Mouse (Mus musculus) forebrain, embryonic 12.5 days (tissue): ENCODE measurements at regions not wholly inside any gene's neighbourhood (a gene's known extent, or its start where the extent isn't known, plus 50 kb on each side); places are given as distances from the start of the nearest gene placed in this dataset.
A peak's percentile ranks its signal among the peaks of the same experiment; 100 is the strongest.

Experiments
- ATAC-seq: fragments of 200-750 bp; cut with Nextera tagmentation; 2 replicates; pipeline ENCODE4 v1.8.0; 2017; ENCODE audit warnings: moderate TSS enrichment; ENCODE audit not compliant: low FRiP score
- H3K27ac ChIP-seq: fragments of 300-500 bp; sonication (generic); 2 replicates; pipeline ENCODE4 v1.5.1; 2016; ENCODE audit warnings: mild to moderate bottlenecking
- H3K27me3 ChIP-seq: fragments of 300-500 bp; sonication (generic); 2 replicates; pipeline ENCODE4 v1.6.1; 2016; ENCODE audit warnings: mild to moderate bottlenecking
- H3K36me3 ChIP-seq: fragments of 300-500 bp; sonication (generic); replicated peaks from 2 replicates; pipeline ENCODE4 v1.6.1; 2016; ENCODE audit warnings: mild to moderate bottlenecking
- H3K4me1 ChIP-seq: fragments of 300-500 bp; sonication (generic); 2 replicates; pipeline ENCODE4 v1.6.1; 2016
- H3K4me2 ChIP-seq: fragments of 300-500 bp; sonication (generic); 2 replicates; pipeline ENCODE4 v1.6.1; 2016; ENCODE audit warnings: mild to moderate bottlenecking, moderate library complexity
- H3K4me3 ChIP-seq: fragments of 300-500 bp; sonication (generic); replicated peaks from 2 replicates; pipeline ENCODE4 v1.5.1; 2016; ENCODE audit warnings: mild to moderate bottlenecking
- H3K9ac ChIP-seq: fragments of 300-500 bp; sonication (generic); 2 replicates; pipeline ENCODE4 v1.6.1; 2016; ENCODE audit warnings: mild to moderate bottlenecking
- H3K9me3 ChIP-seq: fragments of 300-500 bp; sonication (generic); 2 replicates; pipeline ENCODE4 v1.6.1; 2016
- WGBS: fragments of 180-500 bp; shearing (Covaris S2); methylation state at CpG from one replicate; pipeline ENCODE4 v1.1.7; 2016; 5-methylcytosine and 5-hydroxymethylcytosine counted together

- peak; percentile 52 for ATAC-seq
- Histone ChIP-seq H3K9ac (peak overlapping the region; percentile 57), H3K4me1 (peaks cover 25% of the 10 kb centered on the region), H3K27me3 (peaks cover 22% of the 10 kb centered on the region), H3K4me2 (peak overlapping the region; percentile 70), H3K4me3 (peak overlapping the region; percentile 39), H3K9me3 (no peaks in the 10 kb centered on the region), H3K36me3 (no peaks in the 10 kb centered on the region), H3K27ac (peak overlapping the region; percentile 57)
- 5% methylated on average over 12 of the region's 12 CpGs for WGBS
Observed at GRCm38 (mm10) chr8:30916184-30916751, 2512.2 kb upstream of the 5930422O12Rik start.

GRCm38 (mm10) chr8:30921451-30921850, 2507.1 kb upstream of the 5930422O12Rik start:
- H3K4me2 ChIP-seq = no peak overlapping the region
- peaks cover 27% of the 10 kb centered on the region for H3K27me3 ChIP-seq
- WGBS = 48% methylated on average over 12 of the region's 12 CpGs
- no peaks in the 10 kb centered on the region for H3K36me3 ChIP-seq
- no peaks in the 10 kb centered on the region for H3K9me3 ChIP-seq
- no peak overlapping the region for H3K4me3 ChIP-seq
- no peak overlapping the region for H3K27ac ChIP-seq
- ATAC-seq = no peak
- peaks cover 23% of the 10 kb centered on the region for H3K4me1 ChIP-seq
- no peak overlapping the region for H3K9ac ChIP-seq

GRCm38 (mm10) chr8:30923301-30924159, 2505.0 kb upstream of the 5930422O12Rik start:
- 0 out of 2 replicates have a peak overlapping the region, but pooled peaks have one; percentile 24 for H3K4me2 ChIP-seq
- WGBS = 31% methylated on average over 18 of the region's 18 CpGs
- peak overlapping the region; percentile 76; the same call in 1 of the 2 replicates for H3K27ac ChIP-seq

DNA sequence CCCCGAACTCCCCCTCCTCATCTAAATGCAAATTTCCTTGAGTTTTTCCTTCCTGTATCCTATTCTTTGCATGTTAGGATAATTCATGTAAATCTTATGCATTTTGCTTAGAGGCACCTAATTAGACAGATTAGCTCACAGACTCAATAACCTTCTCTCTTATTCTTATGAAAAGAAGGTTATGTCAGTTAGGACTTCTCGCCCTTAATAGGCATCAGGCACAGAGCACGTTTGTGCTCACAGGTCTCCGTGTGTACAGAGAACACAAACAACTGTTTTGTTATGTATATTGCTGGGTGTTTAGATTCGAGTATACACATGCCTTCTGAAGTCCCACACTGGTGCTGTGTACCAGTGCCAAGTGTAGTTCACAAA, 2504.4 kb upstream of the 5930422O12Rik start:
- peak overlapping the region; percentile 79 for H3K27ac ChIP-seq
- H3K27me3 ChIP-seq = peaks cover 24% of the 10 kb centered on the region
- H3K9ac ChIP-seq = no peak overlapping the region
- H3K4me1 ChIP-seq = peaks cover 19% of the 10 kb centered on the region
- 0 out of 2 replicates have a peak overlapping the region, but pooled peaks have one; percentile 24 for H3K4me2 ChIP-seq
- 5% methylated on average over 5 of the region's 5 CpGs for WGBS
- H3K36me3 ChIP-seq = no peaks in the 10 kb centered on the region
- no peak overlapping the region for H3K4me3 ChIP-seq
- ATAC-seq = peak; percentile 91
- no peaks in the 10 kb centered on the region for H3K9me3 ChIP-seq

More at GRCm38 (mm10) chr8:30923301-30924159, 2505.0 kb upstream of the 5930422O12Rik start:
- H3K36me3 ChIP-seq = no peaks in the 10 kb centered on the region
- no peak overlapping the region for H3K9ac ChIP-seq
- H3K27me3 ChIP-seq = peaks cover 29% of the 10 kb centered on the region
- ATAC-seq = peak; percentile 93
- no peaks in the 10 kb centered on the region for H3K9me3 ChIP-seq
- no peak overlapping the region for H3K4me3 ChIP-seq
- peaks cover 19% of the 10 kb centered on the region for H3K4me1 ChIP-seq

DNA sequence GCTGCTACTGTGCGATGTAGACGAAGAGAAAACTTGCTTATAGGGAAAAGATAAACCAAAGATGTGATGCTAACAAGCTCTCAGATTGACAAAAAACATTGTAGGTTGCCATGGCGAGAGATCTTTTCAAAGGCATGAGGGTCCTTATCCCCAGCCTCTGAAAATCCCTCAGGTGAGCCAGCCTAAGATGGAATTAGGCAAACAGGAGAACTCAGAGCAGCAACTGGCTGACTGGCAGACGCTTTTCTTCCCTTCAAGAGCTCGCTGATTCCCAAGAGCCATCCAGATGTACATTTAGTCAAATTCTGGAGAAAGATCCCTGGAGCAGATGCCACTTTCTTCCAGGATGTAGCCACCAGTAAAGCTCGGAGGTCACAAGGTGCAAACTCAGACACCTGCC, 2503.9 kb upstream of the 5930422O12Rik start:
- no peak; the same call in 1 of the 2 replicates for ATAC-seq
- Histone ChIP-seq H3K4me3 (no peak overlapping the region), H3K9ac (no peak overlapping the region), H3K36me3 (no peaks in the 10 kb centered on the region), H3K27me3 (peaks cover 18% of the 10 kb centered on the region), H3K4me1 (peaks cover 19% of the 10 kb centered on the region), H3K9me3 (no peaks in the 10 kb centered on the region), H3K27ac (peak overlapping the region; percentile 79), H3K4me2 (peak overlapping the region; percentile 13; the same call in 1 of the 2 replicates)
- 22% methylated on average over 6 of the region's 6 CpGs for WGBS

DNA sequence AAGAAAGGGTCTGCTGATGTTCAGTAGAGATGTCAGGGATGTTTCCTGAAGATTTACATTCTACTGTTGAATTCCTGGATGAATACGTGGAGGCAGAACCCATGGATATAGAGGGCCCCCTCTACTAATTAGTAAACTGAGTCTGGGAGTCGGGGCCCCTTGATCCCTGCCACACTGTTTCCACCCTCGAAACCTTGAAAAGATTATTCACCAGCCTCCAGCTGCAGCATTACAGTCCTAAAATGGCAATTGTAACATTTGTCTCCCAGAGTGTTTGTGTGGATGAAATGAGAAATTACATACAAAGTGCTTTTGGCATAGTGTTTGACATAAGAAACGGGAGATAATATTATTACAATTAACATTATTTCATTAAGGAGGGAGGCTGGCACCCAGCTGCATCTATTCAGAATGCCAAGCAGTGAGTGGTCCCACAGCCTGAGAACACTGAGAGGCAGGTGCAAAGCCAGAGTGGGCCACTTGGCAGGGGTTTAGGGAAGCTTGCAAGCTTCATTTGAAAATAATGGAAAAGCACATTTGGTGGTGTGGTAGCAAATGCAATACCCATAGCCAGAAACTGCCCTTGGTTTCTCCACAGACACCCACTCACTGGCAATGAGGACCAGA, 2490.9 kb upstream of the 5930422O12Rik start:
- ATAC-seq = no peak
- 68% methylated on average over 4 of the region's 4 CpGs for WGBS

DNA sequence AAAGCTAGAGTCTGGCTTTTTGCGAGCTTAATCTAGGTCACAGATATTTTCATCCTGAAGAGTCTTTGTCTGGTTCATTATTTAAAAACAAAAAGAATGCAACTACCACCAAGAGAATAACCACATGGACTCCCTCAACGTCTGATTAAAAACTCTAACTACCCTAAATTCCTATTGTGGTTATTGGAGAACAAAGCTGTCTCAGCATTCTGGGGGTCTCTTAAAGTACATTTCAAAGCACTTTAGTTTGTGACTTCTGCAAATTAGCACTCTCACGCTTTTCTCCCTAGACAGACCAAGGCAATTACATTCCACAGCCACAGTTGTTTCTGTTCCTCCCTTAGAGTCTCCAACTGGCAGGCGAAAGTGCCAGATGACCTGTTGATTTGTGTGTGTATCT, 2487.6 kb upstream of the 5930422O12Rik start:
- no peaks in the 10 kb centered on the region for H3K4me1 ChIP-seq
- no peak overlapping the region for H3K4me2 ChIP-seq
- no peak for ATAC-seq
- H3K36me3 ChIP-seq = no peaks in the 10 kb centered on the region
- H3K9me3 ChIP-seq = no peaks in the 10 kb centered on the region
- H3K4me3 ChIP-seq = no peak overlapping the region
- no peaks in the 10 kb centered on the region for H3K27me3 ChIP-seq
- 28% methylated on average over 4 of the region's 4 CpGs for WGBS
- no peak overlapping the region for H3K9ac ChIP-seq
- H3K27ac ChIP-seq = no peak overlapping the region

More for the DNA sequence above, 2490.9 kb upstream of the 5930422O12Rik start:
- Histone ChIP-seq H3K4me2 (no peak overlapping the region), H3K36me3 (no peaks in the 10 kb centered on the region), H3K4me3 (no peak overlapping the region), H3K4me1 (no peaks in the 10 kb centered on the region), H3K9ac (no peak overlapping the region), H3K27ac (no peak overlapping the region), H3K27me3 (no peaks in the 10 kb centered on the region; the same call in 1 of the 2 replicates), H3K9me3 (no peaks in the 10 kb centered on the region)

DNA sequence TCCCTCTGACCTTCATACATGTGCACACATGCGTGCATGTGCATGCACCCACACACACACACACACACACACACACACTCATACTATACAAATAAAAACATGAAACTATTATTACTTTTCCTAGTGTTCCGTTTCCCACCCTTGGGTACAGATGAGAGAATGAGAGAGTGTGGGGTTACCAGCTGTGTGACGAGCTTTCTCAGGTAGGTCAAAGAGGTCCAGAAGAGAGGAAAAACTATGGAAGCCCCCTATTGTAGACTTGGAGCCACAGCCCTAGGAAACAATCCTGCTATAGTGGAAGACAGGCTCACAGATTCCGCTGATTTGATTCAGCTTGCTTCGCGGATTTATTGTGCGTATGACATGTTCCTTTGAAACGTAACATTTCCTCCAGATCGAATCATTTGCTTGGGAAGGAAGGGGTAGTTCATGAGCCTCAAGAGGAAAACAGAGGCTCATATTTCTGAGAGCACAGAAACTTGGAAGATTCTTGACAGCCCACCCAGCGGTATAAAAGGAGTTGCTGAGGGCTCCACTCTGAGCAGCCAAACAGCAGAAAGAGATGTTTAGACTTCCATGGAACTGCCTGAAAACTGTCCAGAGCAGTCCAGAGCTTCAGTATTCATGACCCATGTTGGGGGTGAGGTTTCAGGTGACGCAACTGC, 2486.9 kb upstream of the 5930422O12Rik start:
- Histone ChIP-seq H3K9me3 (no peaks in the 10 kb centered on the region), H3K27ac (no peak overlapping the region), H3K27me3 (no peaks in the 10 kb centered on the region), H3K4me3 (no peak overlapping the region), H3K36me3 (no peaks in the 10 kb centered on the region), H3K9ac (no peak overlapping the region), H3K4me1 (no peaks in the 10 kb centered on the region), H3K4me2 (no peak overlapping the region)
- WGBS = 89% methylated on average over 11 of the region's 11 CpGs
- no peak for ATAC-seq

DNA sequence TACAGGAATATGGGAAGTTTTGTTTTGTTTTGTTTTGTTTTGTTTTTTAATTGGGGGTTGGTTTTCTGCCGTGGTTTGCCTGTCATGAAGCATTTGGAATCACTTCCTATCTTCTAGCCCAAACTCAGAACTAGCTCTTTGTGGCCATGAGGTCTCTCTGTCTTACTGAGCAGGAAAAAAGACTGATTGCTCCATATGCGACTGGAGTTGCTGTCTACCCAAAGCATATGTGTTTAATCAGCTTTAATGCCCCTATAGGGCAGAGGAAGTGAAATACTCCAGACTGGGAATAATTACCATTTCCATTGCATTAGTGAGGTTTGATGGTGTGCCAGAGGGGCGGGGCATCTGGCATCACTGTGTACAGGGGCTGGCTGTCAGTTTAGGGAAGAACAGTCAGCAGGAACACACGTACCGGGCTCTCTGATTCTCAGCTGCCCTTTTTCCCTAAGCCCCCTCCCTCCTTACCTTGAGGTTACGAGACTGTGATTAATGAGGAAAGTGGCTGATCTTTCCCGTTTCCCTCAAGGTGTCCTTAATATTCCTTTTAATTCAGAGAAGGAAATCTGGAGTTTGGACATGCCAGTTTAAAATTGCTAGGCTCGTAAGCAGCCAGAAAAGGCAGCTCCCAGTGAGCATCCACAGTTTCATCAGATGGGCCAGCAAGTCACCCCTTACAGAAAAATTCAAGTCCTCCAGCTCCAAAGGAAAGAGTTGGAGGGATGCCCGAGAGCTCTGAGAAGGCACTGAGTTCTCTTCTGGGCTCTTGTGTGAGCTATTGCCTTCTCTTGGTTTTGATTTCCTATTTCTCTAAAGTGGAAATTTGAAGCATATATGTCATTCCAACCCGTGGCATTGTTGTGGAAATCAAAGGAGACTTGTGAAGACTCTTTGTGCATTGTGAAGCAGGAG, 2482.1 kb upstream of the 5930422O12Rik start:
- 74% methylated on average over 10 of the region's 10 CpGs for WGBS

GRCm38 (mm10) chr8:30952818-30953217, 2475.7 kb upstream of the 5930422O12Rik start:
- no peaks in the 10 kb centered on the region for H3K4me1 ChIP-seq
- H3K9ac ChIP-seq = no peak overlapping the region
- no peaks in the 10 kb centered on the region for H3K9me3 ChIP-seq
- no peaks in the 10 kb centered on the region for H3K36me3 ChIP-seq
- no peak overlapping the region for H3K4me3 ChIP-seq
- no peak for ATAC-seq
- H3K27ac ChIP-seq = no peak overlapping the region
- no peaks in the 10 kb centered on the region for H3K27me3 ChIP-seq
- no peak overlapping the region for H3K4me2 ChIP-seq

More for the DNA sequence above, 2482.1 kb upstream of the 5930422O12Rik start:
- Histone ChIP-seq H3K27me3 (no peaks in the 10 kb centered on the region), H3K4me3 (no peak overlapping the region), H3K27ac (no peak overlapping the region), H3K4me2 (no peak overlapping the region), H3K4me1 (no peaks in the 10 kb centered on the region), H3K36me3 (no peaks in the 10 kb centered on the region), H3K9ac (no peak overlapping the region), H3K9me3 (no peaks in the 10 kb centered on the region)
- ATAC-seq = no peak

GRCm38 (mm10) chr8:30959436-30960180, 2468.9 kb upstream of the 5930422O12Rik start:
- WGBS = 46% methylated on average over 17 of the region's 17 CpGs
- H3K4me2 ChIP-seq = peak overlapping the region; percentile 45
- ATAC-seq = no peak

More at GRCm38 (mm10) chr8:30959436-30960180, 2468.9 kb upstream of the 5930422O12Rik start:
- Histone ChIP-seq H3K9me3 (no peaks in the 10 kb centered on the region), H3K27me3 (no peaks in the 10 kb centered on the region), H3K4me1 (peaks cover 5% of the 10 kb centered on the region; the same call in 1 of the 2 replicates), H3K4me3 (no peak overlapping the region), H3K9ac (no peak overlapping the region), H3K27ac (no peak overlapping the region), H3K36me3 (no peaks in the 10 kb centered on the region)
